Mouse (Mus musculus) embryonic facial prominence, embryonic 11.5 days (tissue): ENCODE data around the gene Dpp10. TPM values are rescaled to one million over a fixed set of nuclear protein-coding genes. Genes with fewer than 3 reads are reported as not detected.

Experiments
- ATAC-seq: fragments of 200-750 bp; cut with Nextera tagmentation; replicated peaks from 2 replicates; pipeline ENCODE4 v1.8.0; 2017; ENCODE audit warnings: low read depth; ENCODE audit not compliant: insufficient number of reproducible peaks, low FRiP score, low TSS enrichment
- DNase-seq: peaks from one replicate; pipeline ENCODE4 v3.0.0-alpha.2; 2015; ENCODE audit warnings: low spot score
- H3K27ac ChIP-seq: fragments of 300-500 bp; sonication (generic); replicated peaks from 2 replicates; pipeline ENCODE4 v1.5.1; 2014; ENCODE audit warnings: mild to moderate bottlenecking, low read depth, low read length, control low read depth
- H3K27me3 ChIP-seq: fragments of 300-500 bp; sonication (generic); 2 replicates; pipeline ENCODE4 v1.6.1; 2014; ENCODE audit warnings: mild to moderate bottlenecking, low read length, moderate library complexity, mixed read lengths; ENCODE audit not compliant: control insufficient read depth, insufficient read depth
- H3K36me3 ChIP-seq: fragments of 300-500 bp; sonication (generic); replicated peaks from 2 replicates; pipeline ENCODE4 v1.6.1; 2014; ENCODE audit warnings: low read depth, mild to moderate bottlenecking, low read length, moderate library complexity, mixed read lengths; ENCODE audit not compliant: control insufficient read depth, insufficient read depth
- H3K4me1 ChIP-seq: fragments of 300-500 bp; sonication (generic); 2 replicates; pipeline ENCODE4 v1.6.1; 2014; ENCODE audit warnings: low read length, mixed read lengths; ENCODE audit not compliant: control insufficient read depth, insufficient read depth
- H3K4me2 ChIP-seq: fragments of 300-500 bp; sonication (generic); 2 replicates; pipeline ENCODE4 v1.6.1; 2014; ENCODE audit warnings: low read depth, mild to moderate bottlenecking, control low read depth, low read length, moderate library complexity
- H3K4me3 ChIP-seq: fragments of 300-500 bp; sonication (generic); 2 replicates; pipeline ENCODE4 v1.5.1; 2014; ENCODE audit warnings: low read depth, low read length, control low read depth
- H3K9ac ChIP-seq: fragments of 300-500 bp; sonication (generic); replicated peaks from 2 replicates; pipeline ENCODE4 v1.6.1; 2014; ENCODE audit warnings: mild to moderate bottlenecking, control low read depth, low read length
- H3K9me3 ChIP-seq: fragments of 300-500 bp; sonication (generic); replicated peaks from 2 replicates; pipeline ENCODE4 v1.6.1; 2016; ENCODE audit warnings: mild to moderate bottlenecking, low read length, inconsistent platforms, mixed read lengths; ENCODE audit not compliant: control insufficient read depth
- WGBS: fragments of 180-500 bp; shearing (Covaris S2); extraction: QIAGEN DNeasy Blood & Tissue Kit; methylation state at CpG from one replicate; pipeline ENCODE4 v1.1.7; 2014; 5-methylcytosine and 5-hydroxymethylcytosine counted together
- polyA plus RNA-seq: library from polyadenylated mRNA; unstranded; fragments of >200 nt; fragmentation: Nextera tagmentation; extraction: Ambion mirVana; gene quantifications from 2 replicates; pipeline ENCODE4 v1.2.1, GENCODE M21; 2014

Dpp10 gene
- polyA plus RNA-seq, 1 experiment from 2014 or later, result 0.20 TPM

DNA sequence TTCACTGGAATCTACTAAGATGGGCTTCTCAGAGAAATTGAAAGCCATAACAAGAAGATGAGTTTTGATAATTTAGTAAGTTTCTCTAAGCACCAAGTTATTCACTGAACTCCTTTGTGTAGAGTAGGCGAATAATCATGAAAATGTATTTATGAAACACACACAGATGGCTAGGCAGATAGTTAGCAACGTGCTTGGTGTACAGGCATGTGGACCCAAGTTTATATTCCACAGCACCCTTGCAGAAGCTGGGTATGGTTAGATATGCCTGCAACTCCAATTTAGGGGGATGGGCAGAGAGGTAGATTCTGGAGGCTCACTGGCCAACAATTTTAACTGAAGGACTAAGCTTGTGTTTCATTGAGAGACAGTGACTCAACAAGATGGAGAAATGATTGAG, 13.4 kb downstream of the Dpp10 start:
- H3K27me3 ChIP-seq, result no peaks in the 10 kb centered on the region
- ATAC-seq, result no peak
- no peak overlapping the region for H3K4me2 ChIP-seq
- no peak overlapping the region for H3K27ac ChIP-seq
- H3K9me3 ChIP-seq, result no peaks in the 10 kb centered on the region
- no peak overlapping the region for H3K9ac ChIP-seq
- 67% methylated on average over 2 of the region's 2 CpGs for WGBS
- H3K4me1 ChIP-seq, result no peaks in the 10 kb centered on the region
- no peak for DNase-seq
- no peak overlapping the region for H3K4me3 ChIP-seq
- no peaks in the 10 kb centered on the region for H3K36me3 ChIP-seq

DNA sequence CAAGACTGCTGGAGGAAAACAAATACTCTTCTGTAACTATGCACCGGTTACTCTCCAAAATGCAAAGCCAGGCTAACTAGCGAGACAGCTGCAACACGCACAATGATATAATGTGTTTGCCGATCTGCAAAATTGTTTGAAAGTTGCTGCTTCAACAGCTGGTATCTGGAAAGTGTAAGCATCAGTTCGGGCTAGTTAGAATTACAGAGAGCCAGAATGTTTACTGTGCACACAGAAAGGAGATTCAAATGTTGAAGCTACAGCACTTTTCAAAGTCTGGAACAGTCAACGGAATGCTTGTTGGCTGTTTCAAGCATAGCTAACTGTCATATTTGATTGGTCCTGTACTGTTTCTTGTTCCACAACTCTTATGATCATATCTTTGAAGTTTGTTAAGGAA, 42.6 kb downstream of the Dpp10 start:
- 75% methylated on average over 6 of the region's 6 CpGs for WGBS
- no peak for ATAC-seq

DNA sequence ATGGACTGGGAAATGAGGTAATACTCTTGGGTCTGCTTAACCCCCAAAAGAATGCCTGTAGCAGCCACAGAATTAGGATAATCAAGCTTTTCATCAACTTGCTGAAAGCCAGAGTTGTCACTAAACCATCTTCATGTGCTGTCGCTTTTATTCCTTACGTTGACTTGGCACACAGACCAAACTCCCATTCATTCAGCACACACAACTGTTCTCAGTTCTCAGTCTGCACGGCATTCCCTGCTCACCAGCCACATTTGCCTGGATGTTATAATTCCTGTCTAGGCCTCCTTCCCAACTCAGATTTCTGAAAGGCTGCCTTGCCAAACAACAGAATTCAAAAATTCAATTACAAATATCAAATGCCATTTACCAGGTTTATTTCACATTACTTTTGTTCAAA, 49.6 kb downstream of the Dpp10 start:
- Histone ChIP-seq H3K9me3 (no peaks in the 10 kb centered on the region), H3K4me3 (no peak overlapping the region), H3K4me2 (no peak overlapping the region), H3K27ac (no peak overlapping the region), H3K9ac (no peak overlapping the region), H3K27me3 (no peaks in the 10 kb centered on the region), H3K36me3 (no peaks in the 10 kb centered on the region), H3K4me1 (no peaks in the 10 kb centered on the region)
- ATAC-seq (no peak), DNase-seq (no peak)
- 84% methylated on average over 3 of the region's 3 CpGs for WGBS

More for the DNA sequence above, 42.6 kb downstream of the Dpp10 start:
- H3K4me1 ChIP-seq, result no peaks in the 10 kb centered on the region
- no peaks in the 10 kb centered on the region for H3K36me3 ChIP-seq
- no peak overlapping the region for H3K9ac ChIP-seq
- no peak overlapping the region for H3K4me3 ChIP-seq
- no peaks in the 10 kb centered on the region for H3K27me3 ChIP-seq
- DNase-seq, result no peak
- H3K4me2 ChIP-seq, result no peak overlapping the region
- no peaks in the 10 kb centered on the region for H3K9me3 ChIP-seq
- no peak overlapping the region for H3K27ac ChIP-seq

DNA sequence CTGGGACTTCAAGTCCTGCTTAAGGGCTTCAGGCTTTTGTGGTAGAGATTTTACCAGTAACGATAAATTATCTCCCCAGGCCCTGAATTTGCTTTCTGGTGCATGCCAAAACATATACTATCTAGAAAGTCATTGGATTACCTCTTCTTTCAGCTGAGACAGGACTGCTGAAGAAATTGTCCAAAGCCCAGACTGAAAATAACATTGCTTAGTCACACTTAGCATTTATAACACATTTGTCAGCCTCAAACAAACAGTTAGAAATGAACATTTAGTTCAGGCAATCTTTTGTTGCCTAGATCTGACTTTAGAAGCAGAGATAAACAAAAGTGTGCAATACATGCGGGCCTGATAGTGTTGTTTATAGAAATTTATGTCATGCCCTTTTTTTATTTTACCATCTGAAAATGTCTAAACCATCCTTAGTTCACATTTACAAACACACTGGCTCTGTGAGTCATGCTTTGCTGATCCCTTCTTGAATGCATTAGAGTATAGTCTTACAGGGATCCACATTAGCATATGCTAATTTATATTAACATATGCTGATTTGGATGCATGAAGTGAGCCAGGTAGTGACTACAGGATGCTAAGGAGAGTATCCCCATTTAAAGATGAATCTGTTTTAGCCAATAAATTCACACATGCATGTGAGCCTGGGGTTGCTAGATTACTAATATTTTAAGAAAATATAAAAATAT, 59.9 kb downstream of the Dpp10 start:
- H3K27ac ChIP-seq, result no peak overlapping the region
- H3K9ac ChIP-seq, result no peak overlapping the region
- no peaks in the 10 kb centered on the region for H3K27me3 ChIP-seq
- H3K4me3 ChIP-seq, result no peak overlapping the region
- no peak for DNase-seq
- 82% methylated on average over 2 of the region's 2 CpGs for WGBS
- H3K9me3 ChIP-seq, result no peaks in the 10 kb centered on the region
- no peaks in the 10 kb centered on the region for H3K4me1 ChIP-seq
- ATAC-seq, result no peak
- no peaks in the 10 kb centered on the region for H3K36me3 ChIP-seq
- no peak overlapping the region for H3K4me2 ChIP-seq

DNA sequence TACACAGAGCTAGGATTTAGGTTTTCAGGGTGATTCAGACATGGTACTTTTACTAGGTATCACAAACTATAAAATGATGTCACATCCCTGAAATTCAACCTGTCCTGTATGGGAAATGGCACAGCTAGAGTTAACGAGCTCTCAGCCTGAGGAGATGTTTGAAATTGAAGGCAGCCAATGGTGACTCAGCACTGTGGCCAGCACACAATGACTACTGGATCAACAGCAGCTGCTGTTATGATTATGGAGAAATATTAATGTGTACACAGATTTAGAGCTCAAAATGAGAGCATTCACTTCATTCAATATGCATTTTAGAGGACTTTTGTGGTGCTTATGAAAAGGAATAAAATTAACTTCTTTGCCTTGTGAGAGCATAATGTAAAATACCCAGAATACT, 66.8 kb downstream of the Dpp10 start:
- Histone ChIP-seq H3K36me3 (no peaks in the 10 kb centered on the region), H3K27ac (no peak overlapping the region), H3K4me3 (no peak overlapping the region), H3K9me3 (no peaks in the 10 kb centered on the region), H3K4me2 (no peak overlapping the region), H3K27me3 (no peaks in the 10 kb centered on the region), H3K9ac (no peak overlapping the region), H3K4me1 (no peaks in the 10 kb centered on the region)
- ATAC-seq (no peak), DNase-seq (no peak)
- WGBS, result 59% methylated on average over 1 of the region's 1 CpGs

DNA sequence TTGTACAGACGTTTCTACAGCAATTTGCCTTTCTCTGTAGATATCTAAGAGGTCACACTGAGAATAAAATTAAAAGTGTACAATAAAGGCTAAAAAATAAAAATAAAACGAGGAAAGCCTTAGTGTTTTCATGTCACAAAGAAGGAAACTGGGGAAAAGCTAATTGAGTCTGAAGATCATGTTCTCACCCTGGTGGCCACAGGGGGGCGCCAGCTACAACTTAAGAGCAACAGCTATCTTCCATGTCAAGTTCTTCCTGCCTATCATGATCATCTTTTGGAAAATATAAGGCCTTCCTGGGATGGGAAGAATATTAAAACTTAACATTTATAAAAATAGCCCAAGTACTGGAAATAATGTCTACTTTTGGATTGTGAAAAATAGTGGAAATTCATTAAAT, 70.7 kb downstream of the Dpp10 start:
- WGBS, result 25% methylated on average over 3 of the region's 3 CpGs
- Histone ChIP-seq H3K4me3 (no peak overlapping the region), H3K4me1 (no peaks in the 10 kb centered on the region), H3K27ac (no peak overlapping the region), H3K36me3 (no peaks in the 10 kb centered on the region), H3K4me2 (no peak overlapping the region), H3K9me3 (no peaks in the 10 kb centered on the region), H3K9ac (no peak overlapping the region), H3K27me3 (no peaks in the 10 kb centered on the region)
- ATAC-seq, result no peak
- peak; percentile 52 for DNase-seq

DNA sequence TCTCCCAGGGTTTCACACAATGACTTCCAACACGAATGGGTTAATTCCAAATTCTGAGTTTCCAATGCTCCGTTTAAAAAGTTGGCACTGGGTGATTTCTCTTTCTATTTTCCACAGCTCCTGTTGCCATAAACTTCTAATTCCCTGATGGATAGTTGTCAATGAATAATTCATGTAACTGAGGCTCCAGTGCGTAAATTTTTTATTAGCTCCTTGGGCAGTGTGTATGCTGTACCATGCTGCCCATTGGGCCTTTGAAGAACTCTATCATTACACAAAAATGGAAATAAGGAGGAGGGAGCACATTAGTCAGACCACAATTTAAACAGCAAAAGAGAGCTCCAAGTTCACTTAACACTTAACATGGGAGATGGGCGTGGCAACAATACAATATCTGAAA, 99.2 kb downstream of the Dpp10 start:
- no peak overlapping the region for H3K4me3 ChIP-seq
- DNase-seq, result no peak
- H3K4me1 ChIP-seq, result no peaks in the 10 kb centered on the region
- no peaks in the 10 kb centered on the region for H3K36me3 ChIP-seq
- H3K4me2 ChIP-seq, result no peak overlapping the region
- ATAC-seq, result no peak
- H3K27ac ChIP-seq, result no peak overlapping the region
- H3K27me3 ChIP-seq, result no peaks in the 10 kb centered on the region
- no peaks in the 10 kb centered on the region for H3K9me3 ChIP-seq
- 81% methylated on average over 4 of the region's 4 CpGs for WGBS
- H3K9ac ChIP-seq, result no peak overlapping the region

DNA sequence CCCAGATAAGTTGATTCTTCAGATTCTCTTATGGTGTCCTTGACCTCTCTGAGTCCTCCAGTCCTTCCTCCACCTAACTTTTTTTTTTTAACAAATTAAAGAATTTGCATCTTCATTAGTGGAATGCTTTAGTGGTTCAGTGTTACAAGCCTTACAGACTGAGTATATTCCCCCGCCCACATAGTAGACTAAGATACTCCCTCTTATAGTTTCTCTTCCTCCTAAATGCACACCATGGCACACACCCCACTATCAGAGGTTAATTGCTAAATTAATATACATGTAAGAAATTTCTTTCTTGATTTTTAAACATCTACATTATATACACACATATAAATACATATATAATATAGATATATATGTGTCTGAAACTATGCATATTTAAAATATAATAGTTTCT, 104.5 kb downstream of the Dpp10 start:
- Histone ChIP-seq H3K27me3 (no peaks in the 10 kb centered on the region), H3K27ac (no peak overlapping the region), H3K4me2 (no peak overlapping the region), H3K9ac (no peak overlapping the region), H3K36me3 (no peaks in the 10 kb centered on the region), H3K4me3 (no peak overlapping the region), H3K9me3 (no peaks in the 10 kb centered on the region), H3K4me1 (no peaks in the 10 kb centered on the region)
- DNase-seq, result no peak
- no peak for ATAC-seq
- WGBS, result 85% methylated on average over 1 of the region's 1 CpGs
